Mouse (Mus musculus) adrenal gland (tissue): ENCODE results near the gene Psen2.

Experiments
- intact Hi-C: fragments of 180-260 bp; cut with DNase I; formaldehyde crosslinking; loops from one replicate; pipeline ENCODE4 v1.15.1; 2025

Gene Psen2

DNA sequence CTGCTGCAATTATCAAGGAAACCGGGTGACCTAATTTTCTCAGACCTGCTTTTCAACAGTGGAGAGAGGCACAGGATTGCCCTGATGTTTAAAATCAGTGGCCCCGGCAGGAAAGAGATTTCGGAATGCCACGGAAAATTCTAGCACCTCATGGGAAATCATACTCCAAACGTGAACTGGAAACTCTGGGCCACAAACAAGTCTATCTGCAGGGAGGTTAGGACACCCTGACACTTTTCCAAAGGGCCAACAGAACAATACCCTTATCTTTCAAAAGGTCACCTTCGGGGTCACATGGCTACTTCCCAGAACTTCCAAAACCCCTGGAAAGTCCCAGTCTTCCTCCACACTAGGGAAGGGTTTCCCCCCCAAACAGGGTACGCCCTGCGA lies 12.8 kb downstream of the Psen2 start:
- intact Hi-C loops = no loop called here

DNA sequence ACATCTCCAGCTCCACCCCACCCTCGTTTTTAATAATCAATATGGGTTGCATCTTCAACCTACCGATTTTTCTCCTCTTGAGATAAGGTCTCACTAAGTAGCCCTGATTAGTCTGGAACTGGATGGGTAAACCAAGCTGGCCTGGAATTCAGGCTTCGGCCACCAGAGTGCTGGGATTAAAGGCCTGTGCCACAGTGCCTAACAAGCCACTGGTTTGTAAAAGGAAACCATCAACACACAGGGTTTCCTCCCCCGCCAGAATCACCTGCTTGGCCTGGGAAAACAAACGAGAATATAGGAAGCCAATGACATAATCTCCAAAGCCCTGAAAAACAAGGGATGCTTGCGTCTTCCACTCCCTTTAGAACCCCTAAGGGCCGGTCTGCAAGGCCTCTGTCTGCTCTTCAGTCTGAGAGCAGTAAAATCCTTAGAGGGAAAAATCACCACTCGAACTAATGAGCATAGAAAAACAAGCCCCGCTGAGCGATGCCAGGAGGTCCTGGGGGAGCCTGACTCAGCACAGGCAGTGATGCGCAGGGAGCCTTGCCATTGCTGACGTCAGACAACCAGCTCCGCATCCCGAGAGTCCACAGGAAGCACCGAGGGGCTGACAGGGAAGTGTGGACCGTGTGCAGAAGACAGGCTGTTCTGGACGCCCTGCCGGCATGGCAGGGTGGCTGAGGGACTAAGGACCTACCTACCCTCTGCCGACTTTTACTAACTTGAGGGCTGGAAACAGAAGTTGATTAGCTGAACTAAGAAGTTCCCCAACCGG lies 13.4 kb downstream of the Psen2 start:
- intact Hi-C loops = no loop called here

DNA sequence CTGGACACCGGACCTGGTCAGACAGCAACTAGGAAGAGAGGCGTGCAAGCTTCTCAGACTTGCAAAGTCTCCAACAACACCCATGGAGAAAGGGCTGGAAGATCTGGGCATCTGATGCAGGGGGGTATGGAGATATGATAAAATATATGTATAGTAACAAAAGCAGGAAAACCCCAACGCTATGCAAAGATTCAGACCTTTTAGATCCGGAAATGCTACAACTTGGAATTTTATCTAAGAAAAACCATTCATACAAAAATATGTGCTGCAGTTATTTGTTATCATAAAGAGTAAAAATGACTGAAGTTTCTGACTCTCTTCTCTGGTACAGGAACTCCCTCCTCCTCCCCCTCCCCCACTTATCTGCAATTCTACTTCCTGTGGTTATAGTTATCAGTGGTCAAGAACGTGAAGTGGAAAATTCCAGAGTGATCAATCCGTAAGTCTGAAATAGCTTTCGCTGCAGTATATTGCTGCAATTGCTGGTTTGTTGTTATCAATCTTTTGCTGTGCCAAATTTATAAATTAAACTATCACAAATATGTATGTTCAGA lies 14.6 kb downstream of the Psen2 start:
- intact Hi-C loops = no loop called here

DNA sequence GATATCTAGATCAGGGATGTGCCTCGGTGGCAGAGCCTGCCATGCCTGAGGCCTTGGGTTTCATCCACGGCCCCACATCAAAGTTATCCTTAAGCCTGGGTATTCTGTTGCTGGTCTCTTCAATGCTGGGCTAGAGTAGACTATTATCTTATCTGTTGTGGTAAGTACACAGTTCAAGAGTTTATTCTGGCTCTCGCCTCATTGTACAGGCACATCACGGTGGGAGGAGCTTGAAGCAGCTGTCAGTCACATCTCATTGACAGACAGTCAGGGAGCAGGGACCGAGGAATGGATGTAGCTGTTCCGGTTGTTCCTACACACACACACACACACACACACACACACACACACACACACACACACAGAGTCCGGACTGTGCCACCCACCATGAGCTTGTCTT lies 15.3 kb downstream of the Psen2 start:
- intact Hi-C loops = no loop called here

DNA sequence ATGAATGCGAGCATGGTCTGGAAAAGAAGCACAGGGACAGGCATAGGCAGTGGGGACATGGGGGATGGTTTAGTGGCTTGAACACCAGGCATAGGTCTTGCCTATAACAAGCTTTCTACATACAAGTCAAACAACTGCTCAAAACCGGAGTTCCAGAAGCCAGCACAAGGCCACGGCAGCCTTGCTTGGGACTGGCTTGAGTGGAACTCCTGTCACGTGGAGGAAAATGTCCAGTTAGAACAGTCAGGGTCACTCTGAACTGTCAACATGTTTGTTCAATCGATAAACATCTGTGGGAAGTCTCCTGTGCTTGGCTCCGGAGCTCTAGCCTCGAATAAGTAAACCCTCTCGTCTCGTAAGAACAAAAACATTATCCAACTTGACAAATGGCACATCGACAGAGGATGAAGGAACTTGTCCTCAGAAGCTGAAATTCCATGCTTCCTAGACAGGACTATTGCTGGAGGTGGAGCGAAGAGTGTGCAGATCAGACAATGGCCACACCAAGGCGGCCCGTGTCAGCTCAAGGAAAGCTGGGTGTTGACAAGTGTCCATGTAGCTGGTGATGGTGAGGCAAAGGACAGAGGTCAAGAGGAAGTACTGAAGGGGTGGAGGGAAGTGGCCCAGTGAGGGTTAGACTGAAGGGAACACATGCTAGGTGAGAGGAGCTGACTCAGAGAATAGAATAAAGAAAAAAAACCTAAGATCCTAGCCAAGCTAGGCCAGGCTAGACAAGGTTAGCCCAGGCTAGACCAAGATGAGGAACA lies 17.3 kb downstream of the Psen2 start:
- intact Hi-C loops = no loop called here

DNA sequence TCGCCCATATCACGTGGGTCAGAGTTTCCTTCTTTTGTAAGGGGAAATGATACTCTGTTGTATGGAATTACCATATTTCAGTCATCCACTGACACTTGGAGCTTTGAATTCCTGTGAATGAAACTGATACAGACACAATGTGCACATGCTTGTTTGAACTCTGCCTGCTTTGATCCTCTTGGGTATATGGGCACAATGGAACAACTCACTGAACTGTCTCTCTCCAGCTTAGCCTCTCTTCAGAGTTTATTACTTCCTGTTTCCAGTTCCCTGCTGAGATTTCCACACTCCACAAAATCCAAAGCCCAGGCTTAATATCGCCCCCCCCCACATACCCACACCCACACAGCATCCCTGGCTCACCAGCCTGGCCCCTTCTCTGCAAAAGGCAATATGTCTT lies 31.5 kb downstream of the Psen2 start:
- intact Hi-C loops = no loop called here

DNA sequence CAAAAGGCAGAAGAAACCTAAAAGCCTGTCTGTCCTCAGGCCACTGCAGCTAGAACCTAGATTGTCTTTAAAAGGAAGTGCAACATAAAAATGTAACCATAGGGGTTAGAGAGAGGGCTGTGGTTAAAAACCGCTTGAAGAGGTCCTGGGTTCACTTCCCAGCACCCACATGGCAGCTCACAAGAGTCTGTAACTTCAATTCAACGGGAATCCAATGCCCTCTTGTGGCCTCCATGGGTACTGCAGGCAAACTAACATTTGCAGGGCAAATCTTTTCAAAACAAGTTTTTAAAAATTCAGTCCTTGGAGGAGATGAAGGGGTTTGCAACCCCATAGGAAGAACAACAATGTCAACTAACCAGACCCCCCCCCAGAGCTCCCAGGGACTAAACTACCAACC lies 32.7 kb downstream of the Psen2 start:
- intact Hi-C loops = no loop called here

DNA sequence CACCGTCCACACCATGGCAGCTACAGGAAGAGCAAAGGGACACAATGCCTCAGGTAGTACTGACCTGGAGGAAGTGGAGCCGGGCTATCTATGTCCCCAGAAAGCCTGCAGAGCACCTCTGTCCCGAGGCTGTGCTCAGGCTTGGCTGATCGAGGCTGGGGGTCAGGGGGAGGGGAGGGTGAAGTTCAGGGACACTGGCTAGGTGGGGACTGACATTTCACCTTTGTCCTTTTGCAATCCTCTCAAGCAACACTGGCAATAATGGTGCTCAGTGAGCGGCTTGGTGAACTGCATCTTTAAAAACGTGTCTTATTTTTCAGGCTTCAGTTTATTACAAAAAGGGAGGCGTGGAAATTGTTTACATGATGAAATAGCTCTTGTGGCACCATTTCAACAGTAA lies 33.3 kb downstream of the Psen2 start:
- intact Hi-C loops = no loop called here

DNA sequence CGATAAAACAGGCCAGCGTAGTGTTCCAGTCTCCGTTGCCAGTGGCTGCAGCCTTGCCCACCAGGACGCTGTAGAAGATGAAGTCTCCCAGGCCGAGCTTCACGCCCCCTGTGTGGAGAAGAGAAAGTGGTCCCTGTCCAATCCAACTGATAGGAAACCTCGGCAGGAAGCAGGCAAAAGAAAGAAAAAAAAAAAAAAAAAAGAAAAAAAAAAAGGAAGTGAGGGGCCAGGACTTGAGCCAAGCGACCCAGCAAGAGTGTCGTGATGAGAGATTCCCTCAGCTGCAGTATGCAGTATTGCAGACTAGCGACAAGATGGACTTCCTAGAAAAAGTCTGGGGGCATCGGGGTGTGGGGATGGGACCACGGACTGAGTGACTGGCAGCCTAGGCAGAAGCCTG lies 34.4 kb downstream of the Psen2 start:
- intact Hi-C loops = no loop called here

DNA sequence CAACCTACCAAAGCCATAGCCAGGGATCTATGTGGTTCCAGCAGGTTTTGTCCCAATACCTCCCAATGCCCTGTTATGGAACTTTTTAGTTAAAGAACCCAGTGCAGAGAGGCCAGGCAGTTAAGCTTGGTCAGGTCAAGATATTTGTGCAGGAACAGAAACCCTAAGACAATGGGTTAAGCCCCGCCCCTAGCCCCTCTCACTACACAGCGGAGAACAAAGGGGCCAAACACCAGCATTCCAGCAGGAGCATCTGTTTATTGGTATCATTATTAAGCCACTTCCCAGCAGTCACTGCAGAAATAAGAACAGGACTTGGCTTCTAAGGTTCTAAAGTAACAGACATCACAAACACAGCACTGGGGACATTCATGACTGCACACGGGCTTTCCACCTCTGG lies 36.5 kb downstream of the Psen2 start:
- intact Hi-C loops = no loop called here

DNA sequence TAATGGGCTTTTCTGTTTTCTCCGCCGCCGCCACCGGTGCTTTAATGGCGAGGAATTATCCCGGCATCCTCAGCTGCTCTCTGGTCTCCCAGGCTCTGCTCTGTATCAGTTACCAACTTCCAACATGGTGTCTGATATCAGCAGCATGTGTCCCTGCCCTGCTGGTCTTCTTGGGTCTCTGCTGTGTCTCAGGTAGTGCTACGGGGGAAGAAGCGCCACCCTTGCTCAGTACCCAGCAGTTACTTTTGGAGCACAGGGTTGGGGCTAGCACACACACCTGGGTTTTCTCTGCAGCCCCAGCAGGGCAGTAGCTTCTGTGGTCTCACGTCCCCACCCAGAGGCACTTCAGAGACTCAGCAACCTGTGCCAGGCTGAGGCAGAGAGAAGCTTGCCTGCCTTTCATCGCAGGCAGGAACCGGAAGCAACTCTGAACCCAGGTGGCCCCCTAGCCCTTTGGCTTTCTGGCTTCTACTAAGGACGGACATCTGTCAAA lies 37.0 kb downstream of the Psen2 start:
- intact Hi-C loops = no loop called here

DNA sequence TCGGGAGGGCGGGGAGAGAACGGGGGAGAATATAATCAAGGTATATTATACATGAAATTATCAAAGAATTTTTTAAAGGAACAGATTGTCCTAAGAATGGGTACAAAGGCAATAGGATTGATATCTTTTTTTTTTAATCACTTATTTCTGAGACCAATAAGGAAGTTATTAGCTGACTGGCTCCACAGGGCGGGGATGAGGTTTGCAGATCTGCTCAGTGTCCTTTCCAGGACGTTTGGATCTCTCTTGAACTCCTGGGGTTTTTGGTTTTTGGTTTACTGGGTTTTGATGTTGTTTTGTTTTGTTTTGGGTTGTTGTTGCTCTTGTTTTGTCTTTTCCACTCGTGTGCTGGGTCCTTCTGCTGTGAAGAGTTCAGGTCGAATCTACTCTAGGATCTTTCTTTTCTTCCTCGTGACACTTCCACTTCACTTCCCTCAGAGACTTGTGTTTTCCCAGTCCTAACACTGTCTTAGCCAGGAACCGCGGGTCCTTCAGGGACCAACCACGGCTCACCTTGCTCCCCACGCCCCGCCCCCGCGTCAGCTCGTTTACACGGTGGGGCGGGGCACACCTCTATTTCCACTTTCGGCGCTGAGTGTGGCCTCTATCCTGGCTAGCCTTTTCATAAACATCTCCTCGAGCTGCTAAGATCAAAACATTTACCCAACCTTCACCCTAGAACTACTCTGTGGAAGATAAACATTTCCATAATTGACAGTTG lies 37.6 kb downstream of the Psen2 start:
- intact Hi-C loops = no loop called here

DNA sequence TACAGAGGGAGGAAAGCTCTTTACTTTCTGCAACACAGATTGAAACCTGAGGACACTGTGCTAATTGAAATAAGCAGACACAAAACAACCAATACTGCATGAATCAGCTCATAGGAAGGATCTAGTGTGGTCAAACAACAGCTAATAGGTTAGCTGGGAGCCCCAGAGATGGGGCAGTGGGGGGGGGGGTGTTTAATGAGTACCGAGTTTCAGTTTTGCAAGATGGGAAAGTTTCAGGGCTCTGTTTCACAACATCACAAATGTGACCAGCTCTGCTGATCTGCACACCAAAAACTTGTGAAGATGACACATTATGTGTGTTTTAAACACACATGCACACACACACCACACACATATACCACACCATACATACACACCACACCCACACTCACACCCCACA lies 41.2 kb downstream of the Psen2 start:
- intact Hi-C loops = no loop called here

DNA sequence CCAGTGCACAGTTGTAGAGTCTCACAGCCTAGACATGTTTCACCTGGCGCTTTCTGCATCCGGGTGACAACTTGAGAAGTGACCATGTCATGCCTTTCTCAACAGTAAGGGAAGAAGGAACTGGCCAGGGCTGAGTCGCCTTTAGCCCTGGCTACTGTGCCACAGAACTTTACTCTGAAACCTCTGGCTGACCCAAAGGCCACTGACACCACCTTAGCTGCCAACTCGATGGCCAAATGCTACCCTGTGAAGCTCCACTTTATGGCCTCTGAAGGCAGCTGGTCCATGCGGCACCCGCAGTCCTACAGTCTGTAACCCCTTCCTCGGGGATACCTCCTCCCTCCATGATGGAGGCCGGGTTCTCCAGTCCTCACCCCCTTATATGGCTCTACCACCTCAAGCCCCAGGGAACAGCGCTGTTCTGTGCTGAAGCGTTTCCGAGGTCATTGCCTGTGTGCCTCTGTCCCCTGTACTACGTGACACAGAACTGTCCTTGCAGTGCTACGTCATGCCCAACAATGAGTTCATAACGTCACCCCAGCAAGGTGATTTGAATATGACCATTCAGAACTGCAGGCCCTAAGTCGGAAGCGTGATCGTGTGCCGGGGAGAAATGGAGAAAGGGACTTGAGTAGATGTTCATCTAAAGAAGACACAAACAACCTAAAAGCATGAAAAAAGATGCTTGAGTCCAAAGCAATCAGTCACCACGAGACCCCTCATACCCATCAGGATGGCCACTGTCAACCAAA lies 42.3 kb downstream of the Psen2 start:
- intact Hi-C loops = no loop called here

DNA sequence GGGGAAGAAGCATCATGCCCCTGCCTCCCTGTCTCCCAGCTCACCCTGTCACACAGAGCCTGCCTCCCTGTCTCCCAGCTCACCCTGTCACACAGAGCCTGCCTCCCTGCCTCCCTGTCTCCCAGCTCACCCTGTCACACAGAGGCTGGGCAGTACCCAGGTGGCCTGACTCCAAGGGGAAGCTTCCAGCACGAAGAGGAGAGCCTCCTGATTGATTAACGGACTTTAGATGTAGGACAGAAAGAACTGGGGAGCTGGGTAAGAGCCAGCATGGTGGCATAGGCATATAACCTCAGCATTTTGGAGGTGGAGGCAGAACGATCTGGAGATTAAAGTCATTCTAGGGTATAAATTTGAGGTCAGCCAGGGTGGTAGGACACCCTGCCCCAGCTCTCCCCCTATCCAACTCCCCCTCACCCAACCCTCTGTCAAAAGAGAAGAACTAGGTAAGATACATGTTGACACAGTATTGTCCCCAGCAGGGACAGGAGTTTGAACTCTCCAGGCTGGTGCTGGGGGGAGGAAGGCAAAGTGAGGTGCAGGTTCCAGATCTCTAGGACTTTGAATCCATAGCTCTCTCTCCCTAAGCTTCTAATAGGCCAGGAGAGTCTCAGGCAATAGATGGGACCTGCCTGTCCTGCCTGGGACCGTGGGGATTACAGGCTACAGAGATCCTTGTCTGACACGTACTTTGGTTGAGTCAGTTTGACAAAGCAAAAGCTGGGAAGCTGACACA lies 46.5 kb downstream of the Psen2 start:
- intact Hi-C loops = loop anchor here (5.0 kb wide), 1 partner anchor 359 kb away; no protein-coding TSS in a partner anchor

DNA sequence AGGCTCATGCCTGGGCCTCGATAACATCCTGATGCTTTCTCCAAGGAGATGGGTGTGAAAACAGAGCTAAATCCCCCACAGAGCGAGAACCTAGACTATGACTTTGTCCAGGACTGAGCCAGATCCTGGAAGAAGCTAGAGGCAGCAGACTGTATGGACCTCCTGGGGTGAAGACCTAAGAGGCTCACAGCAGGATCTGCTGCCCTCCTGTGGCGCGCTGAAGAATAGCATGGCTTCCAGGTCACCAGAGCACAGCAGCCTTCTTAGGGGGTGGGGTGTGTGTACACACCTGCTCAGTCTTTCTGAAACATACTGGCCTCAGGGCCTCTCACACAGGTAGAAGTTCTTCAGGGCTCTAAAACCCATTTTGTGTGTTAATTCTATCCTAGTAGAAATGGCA lies 48.2 kb downstream of the Psen2 start:
- intact Hi-C loops = loop anchor here (2.0 to 5.0 kb wide), 2 partner anchors 40 to 358 kb away; no protein-coding TSS in a partner anchor

DNA sequence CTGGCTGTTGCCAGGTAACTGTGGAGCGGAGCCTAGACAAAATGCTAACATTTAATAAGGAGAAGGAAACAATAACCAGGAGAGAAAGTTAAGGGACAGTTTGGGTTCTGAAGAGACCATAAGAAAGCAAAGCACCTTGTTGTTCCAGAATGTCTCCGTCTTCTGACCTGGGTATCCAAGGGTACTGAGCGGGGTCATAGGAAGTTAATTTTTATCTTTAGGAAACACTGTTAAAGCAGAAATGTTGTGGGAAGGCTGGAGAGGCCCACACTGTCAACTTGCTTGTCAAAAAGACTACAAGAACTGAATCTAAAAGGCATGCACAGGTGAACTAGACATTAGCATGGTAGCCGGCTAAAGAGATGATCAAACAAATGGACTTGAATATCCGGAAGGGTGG lies 50.3 kb downstream of the Psen2 start:
- intact Hi-C loops = no loop called here

DNA sequence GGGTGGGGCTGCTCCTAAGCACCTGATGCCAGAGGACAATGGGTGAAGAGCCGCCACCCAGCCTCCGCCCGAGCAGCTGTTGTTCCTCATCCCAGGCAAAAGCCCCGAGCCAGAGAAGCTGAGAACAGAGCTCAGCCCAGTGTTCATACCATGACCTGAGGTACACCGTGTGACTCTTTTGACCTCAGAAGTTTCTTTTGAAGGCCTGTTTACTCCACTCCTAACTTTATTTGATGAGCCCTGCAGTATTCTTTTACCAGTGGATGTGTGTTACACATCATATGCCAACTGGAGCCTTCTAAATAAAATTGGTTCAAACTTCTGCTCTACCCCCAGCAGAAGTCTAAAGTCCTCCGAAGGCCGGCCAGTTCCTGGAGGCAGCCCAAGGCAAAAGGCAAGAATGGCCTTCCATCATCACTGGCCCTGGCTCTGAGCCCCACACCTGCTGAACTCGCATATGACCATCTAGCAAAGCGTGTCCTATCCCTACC lies 52.4 kb downstream of the Psen2 start:
- intact Hi-C loops = no loop called here

DNA sequence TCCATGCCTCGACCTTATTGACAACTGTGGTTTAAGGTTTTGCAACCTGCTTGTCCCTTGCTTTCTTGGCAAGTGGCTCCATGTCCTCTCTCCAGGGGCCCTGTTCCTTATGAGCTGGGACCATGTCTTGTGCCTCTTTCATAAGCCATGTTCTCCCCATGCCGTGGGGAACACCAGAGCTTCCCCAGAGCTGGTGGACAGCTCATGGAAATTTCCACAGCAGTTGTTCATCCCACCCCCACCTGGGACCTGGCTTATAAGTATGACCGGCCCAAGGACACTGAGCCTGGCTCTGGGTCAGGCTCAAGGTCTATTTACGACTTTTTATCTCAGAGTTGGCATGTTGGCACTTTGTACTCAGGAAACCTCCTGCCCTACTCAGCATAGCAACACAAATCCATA lies 53.2 kb downstream of the Psen2 start:
- intact Hi-C loops = no loop called here

DNA sequence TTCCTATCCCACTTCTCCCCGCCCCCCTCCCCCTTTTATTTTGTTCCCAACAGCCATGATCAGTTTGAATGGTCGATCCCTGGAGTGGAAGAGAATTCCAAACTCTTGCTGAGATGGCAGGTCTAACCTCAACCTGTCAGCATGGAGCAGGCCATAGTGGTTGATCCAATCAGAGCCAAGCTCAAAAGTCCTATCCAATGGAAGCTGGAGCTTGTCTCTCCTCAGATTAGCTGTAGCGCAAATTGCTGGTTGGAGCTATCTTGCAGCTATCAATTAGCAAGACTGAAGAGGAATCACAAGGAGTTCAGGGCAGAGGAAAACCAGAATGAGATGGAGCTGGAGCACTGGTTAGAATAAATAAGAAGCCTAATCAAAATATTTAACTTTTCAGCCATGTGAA lies 54.9 kb downstream of the Psen2 start:
- intact Hi-C loops = no loop called here
